Mouse (Mus musculus): ENCODE results near the gene Kremen1.

DNA sequence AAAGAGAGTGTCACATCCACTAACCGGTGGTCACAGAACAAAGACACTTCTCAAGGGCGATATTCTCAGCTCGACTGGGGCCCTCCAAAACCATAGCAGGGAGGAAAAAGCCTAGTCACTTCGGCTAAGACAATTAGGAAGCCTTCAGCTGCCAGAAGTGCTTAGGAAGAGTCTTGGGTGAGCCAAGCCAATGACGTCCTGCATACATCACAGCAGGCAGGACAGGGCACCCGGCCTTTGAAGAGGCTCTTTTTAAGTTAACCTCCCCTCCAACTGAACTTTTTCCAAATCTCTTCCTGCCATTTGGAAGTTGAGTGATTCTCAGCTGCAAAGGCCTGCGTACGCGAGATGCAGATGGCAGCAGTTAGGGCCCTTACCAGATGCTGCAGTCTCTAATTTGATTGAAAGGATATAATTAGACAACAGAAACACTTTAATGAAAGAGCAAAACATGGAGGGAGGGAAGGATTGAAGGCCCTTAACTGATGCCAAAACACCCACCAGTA is 5.8 kb downstream of the Kremen1 start:
- no peak for TF ChIP-seq CTCF (IDR thresholded peaks at IDR 0.05; ENCODE audit: low read depth, low read length)
- no peak for TF ChIP-seq POLR2A (IDR thresholded peaks at IDR 0.05; ENCODE audit: borderline replicate concordance, low read depth, low read length)

All from bone marrow macrophage, adult 2 months (primary cell).